Mouse (Mus musculus) stomach, embryonic 16.5 days (tissue): ENCODE results near the gene Chp2. TPM values are rescaled to one million over a fixed set of nuclear protein-coding genes. Genes with fewer than 3 reads are reported as not detected.

ENCODE experiments used
- polyA plus RNA-seq: library from polyadenylated mRNA; unstranded; fragments of >200 nt; fragmentation: Nextera tagmentation; extraction: Ambion mirVana; gene quantifications from 2 replicates; pipeline ENCODE4 v1.2.1, GENCODE M21; 2015

The Chp2 gene
- polyA plus RNA-seq, 1 experiment from 2014 or later, result 2.0 TPM

Other genes starting within 250 kb of the Chp2 start
- 24.6 and 25.2 TPM in 2 replicates for gene Cog7, start 237.8 kb upstream of the Chp2 start, polyA plus RNA-seq
- gene Gga2, start 198.3 kb upstream of the Chp2 start, polyA plus RNA-seq, result 72.0 and 83.5 TPM in 2 replicates
- gene Ubfd1, start 152.3 kb upstream of the Chp2 start, polyA plus RNA-seq, result 38.7 and 41.0 TPM in 2 replicates
- 15.7 and 15.9 TPM in 2 replicates for gene Ears2, start 152.2 kb upstream of the Chp2 start, polyA plus RNA-seq
- gene Ndufab1, start 117.6 kb upstream of the Chp2 start, polyA plus RNA-seq, result 620 and 676 TPM in 2 replicates
- 11.8 and 16.2 TPM in 2 replicates for gene Palb2, start 86.5 kb upstream of the Chp2 start, polyA plus RNA-seq
- gene Dctn5, start 86.5 kb upstream of the Chp2 start, polyA plus RNA-seq, result 112 and 120 TPM in 2 replicates
- 100 and 103 TPM in 2 replicates for gene Plk1, start 60.1 kb upstream of the Chp2 start, polyA plus RNA-seq
- 28.5 and 39.9 TPM in 2 replicates for gene Ern2, start 33.3 kb upstream of the Chp2 start, polyA plus RNA-seq
- gene Prkcb, start 69.3 kb downstream of the Chp2 start, polyA plus RNA-seq, result 12.0 and 12.7 TPM in 2 replicates